Mouse (Mus musculus) myocyte (in vitro differentiated cells): ENCODE data around the gene Asb15.

Experiments
- MAX ChIP-seq: IDR thresholded peaks from one replicate; pipeline ENCODE4 v1.6.1; 2011; ENCODE audit warnings: low read depth, mild to moderate bottlenecking, control low read depth
- POLR2A ChIP-seq: IDR thresholded peaks from one replicate; pipeline ENCODE4 v1.6.1; 2011; ENCODE audit warnings: low read depth, mild to moderate bottlenecking, control low read depth, moderate library complexity; ENCODE audit not compliant: insufficient read length
- USF1 ChIP-seq: IDR thresholded peaks from one replicate; pipeline ENCODE4 v1.6.1; 2011; ENCODE audit warnings: low read depth, mild to moderate bottlenecking, control low read depth, moderate library complexity

DNA sequence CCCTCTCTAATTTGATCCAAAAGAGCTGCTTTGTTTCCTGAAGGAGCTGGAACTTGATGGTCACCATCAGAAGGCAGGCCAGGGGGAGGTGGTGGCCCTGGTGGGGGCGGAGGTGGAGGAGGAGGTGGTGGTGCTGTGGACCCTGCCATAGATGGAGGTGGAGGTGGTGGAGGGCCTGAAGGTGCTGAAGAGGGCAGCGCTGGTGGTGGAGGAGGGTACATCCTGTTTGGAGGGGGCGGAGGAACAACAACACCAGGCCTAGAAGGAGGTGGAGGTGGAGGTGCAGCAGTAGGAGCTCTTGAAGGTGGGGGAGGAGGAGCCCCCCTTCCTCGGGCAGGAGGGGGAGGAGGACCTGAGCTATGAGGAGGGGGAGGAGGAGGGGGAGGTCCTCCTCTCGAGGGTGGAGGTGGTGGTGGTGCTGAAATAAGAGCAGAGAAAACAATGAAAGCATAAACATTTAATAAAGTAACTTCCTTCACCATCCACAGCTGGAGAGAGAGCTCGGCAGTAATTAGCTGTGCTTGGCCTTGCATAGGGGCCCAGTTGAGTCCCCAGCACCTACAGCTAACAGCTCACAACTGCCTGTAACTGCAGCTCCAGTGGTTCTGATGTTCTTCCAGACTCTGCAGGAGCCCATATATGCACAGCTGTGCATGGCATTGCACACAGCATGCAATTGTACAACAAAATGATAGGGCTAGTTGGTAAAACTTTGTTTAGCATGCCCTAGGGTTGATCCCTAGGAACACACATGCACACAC is 91.5 kb downstream of the Asb15 start:
- TF ChIP-seq POLR2A: no peak
- no peak for TF ChIP-seq MAX
- no peak for TF ChIP-seq USF1
